Mouse (Mus musculus): ENCODE data around the gene Myl6. TPM values are rescaled to one million over a fixed set of nuclear protein-coding genes. Genes with fewer than 3 reads are reported as not detected.

Gene Myl6
- polyA plus RNA-seq, 1 experiment: 2,050 TPM

DNA sequence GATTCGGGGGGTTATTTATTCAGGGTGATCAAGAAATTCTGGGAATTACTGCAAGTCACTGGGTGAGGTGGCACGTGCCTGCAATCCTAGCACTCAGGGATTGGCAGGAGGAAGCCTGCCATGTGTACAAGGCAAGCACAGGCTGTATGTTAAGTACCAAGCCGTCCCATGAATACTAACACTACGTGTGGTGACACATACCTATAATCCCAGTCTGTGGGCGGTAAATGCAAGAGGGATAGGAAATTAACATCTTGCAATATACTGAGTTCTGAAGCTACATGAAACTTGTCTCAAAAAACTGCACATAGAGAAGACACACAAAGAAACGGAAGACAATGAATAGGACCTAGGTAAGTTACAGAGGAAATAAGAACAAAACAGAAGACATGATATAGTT lies 42.9 kb downstream of the Myl6 start:
- 79% methylated on average over 6 of the region's 6 CpGs for WGBS
- Histone ChIP-seq H3K27ac (ENCODE audit: control insufficient read depth, insufficient read depth, low read depth, low read length, poor library complexity) (no peak overlapping the region), H3K4me1 (ENCODE audit: control insufficient read depth, insufficient read depth, low read length) (peaks cover 2% of the 10 kb centered on the region; the same call in 1 of the 2 replicates), H3K4me3 (replicated peaks; ENCODE audit: control insufficient read depth, low read depth, low read length) (no peak overlapping the region)
- no peak for TF ChIP-seq POLR2A (IDR thresholded peaks at IDR 0.05; ENCODE audit: borderline replicate concordance, control insufficient read depth, low read depth, low read length)
- TF ChIP-seq CTCF (IDR thresholded peaks at IDR 0.05; ENCODE audit: control insufficient read depth, insufficient read depth, low read length): no peak

DNA sequence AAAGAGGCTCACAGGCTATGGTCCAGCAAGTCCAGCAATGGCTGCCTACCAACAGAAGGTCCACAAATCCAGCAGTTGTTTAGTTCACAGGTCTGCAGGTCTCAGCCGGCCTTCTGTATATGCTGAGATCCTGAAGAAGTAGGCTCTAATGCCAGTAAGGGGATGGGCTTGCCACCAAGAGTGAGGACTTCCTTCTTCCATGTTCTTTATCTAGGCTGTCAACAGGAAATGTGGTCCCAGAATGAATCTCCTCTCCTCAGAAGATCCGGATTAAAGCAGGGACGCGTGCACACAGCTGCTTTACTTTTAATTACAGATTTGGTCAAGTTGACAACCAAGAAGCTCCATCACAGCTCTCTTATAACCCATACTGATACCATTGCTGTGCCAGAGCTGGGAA lies 48.5 kb downstream of the Myl6 start:
- Histone ChIP-seq H3K27ac (ENCODE audit: control insufficient read depth, insufficient read depth, low read depth, low read length, poor library complexity) (no peak overlapping the region), H3K4me1 (ENCODE audit: control insufficient read depth, insufficient read depth, low read length) (no peaks in the 10 kb centered on the region), H3K4me3 (replicated peaks; ENCODE audit: control insufficient read depth, low read depth, low read length) (no peak overlapping the region)
- 22% methylated on average over 4 of the region's 4 CpGs for WGBS
- TF ChIP-seq POLR2A (IDR thresholded peaks at IDR 0.05; ENCODE audit: borderline replicate concordance, control insufficient read depth, low read depth, low read length) (no peak), CTCF (IDR thresholded peaks at IDR 0.05; ENCODE audit: control insufficient read depth, insufficient read depth, low read length) (no peak)

DNA sequence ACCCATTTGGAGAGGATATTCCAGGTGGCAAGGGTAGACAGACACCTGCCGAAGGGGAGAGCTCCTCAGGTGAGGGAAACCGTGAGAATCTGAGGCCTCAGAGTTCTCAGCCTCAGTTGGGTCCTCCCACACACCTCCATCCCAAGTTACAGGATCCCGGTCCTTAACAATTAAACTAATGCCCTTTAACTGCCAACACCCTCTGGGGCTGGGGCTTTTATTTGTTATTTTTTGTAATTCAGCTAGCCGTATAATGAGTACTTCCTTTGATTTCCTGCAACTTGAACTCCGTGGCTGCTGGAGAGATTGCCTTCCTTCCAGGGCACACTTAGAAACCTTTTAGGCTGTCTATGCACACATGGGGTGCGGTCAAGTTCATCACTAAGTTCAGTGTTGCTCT lies 49.6 kb downstream of the Myl6 start:
- Histone ChIP-seq H3K27ac (ENCODE audit: control insufficient read depth, insufficient read depth, low read depth, low read length, poor library complexity) (no peak overlapping the region), H3K4me3 (replicated peaks; ENCODE audit: control insufficient read depth, low read depth, low read length) (no peak overlapping the region), H3K4me1 (ENCODE audit: control insufficient read depth, insufficient read depth, low read length) (no peaks in the 10 kb centered on the region; the same call in 1 of the 2 replicates)
- no peak for TF ChIP-seq POLR2A (IDR thresholded peaks at IDR 0.05; ENCODE audit: borderline replicate concordance, control insufficient read depth, low read depth, low read length)
- TF ChIP-seq CTCF (IDR thresholded peaks at IDR 0.05; ENCODE audit: control insufficient read depth, insufficient read depth, low read length): no peak
- 55% methylated on average over 6 of the region's 6 CpGs for WGBS

DNA sequence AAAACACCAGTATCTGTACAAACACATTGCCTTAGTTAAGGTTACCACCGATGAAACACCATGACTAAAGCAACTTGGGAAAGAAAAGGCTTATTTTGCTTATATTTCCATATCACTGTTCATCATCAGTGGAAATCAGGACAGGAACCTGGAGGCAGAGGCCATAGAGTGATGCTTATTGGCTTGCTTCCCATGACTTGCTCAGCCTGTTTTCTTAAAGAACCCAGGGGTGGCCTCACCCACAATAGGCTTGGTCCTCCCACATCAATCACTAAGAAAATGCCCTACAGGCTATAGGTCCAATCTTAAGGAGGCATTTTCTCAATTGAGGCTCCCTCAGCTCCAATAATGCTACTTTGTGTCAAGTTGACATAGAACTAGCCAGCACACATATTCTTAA lies 51.2 kb downstream of the Myl6 start:
- TF ChIP-seq CTCF (IDR thresholded peaks at IDR 0.05; ENCODE audit: control insufficient read depth, insufficient read depth, low read length) (no peak), POLR2A (IDR thresholded peaks at IDR 0.05; ENCODE audit: borderline replicate concordance, control insufficient read depth, low read depth, low read length) (no peak)
- no peak overlapping the region for H3K27ac ChIP-seq (ENCODE audit: control insufficient read depth, insufficient read depth, low read depth, low read length, poor library complexity)
- H3K4me1 ChIP-seq (ENCODE audit: control insufficient read depth, insufficient read depth, low read length): peaks cover 4% of the 10 kb centered on the region
- H3K4me3 ChIP-seq (replicated peaks; ENCODE audit: control insufficient read depth, low read depth, low read length): no peak overlapping the region
- WGBS: 76% methylated on average over 1 of the region's 1 CpGs

DNA sequence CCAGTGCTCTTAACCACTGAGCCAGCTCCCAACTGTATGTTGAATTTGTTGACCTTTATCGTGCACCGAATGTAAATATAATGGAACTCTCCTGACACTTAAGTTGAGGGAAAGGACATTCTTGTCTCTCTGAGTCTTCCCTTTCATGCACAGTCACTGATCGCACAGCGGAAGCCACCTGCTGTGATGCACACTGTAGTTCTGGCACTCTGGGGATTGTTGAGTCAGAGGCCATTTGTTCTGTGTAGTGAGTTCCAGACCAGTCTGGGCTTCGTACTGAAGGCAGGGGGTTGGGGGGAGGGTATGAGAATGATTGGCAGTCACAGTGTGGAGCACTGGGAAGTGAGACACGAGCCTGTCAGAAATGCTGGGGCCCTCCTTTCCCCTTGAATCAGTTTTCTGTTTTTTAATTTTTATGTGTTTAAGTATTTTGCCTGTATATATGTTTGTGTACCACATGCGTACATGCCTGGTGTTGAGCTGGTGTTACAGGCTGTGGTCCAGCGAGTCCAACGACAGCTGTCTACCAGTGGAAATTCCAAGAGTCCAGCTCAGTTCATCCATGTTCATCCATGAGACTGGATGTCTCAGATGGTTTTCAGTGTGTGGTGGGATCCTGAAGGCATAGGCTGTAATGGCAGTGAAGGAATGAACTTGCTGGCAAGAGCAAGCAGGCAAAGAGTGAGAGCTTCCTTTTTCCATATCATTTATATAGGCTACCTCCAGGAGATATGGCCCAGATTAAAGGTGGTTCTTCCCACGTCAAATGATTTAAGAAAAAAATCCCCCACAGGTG lies 52.4 kb downstream of the Myl6 start:
- WGBS: 88% methylated on average over 10 of the region's 10 CpGs
- Histone ChIP-seq H3K4me3 (replicated peaks; ENCODE audit: control insufficient read depth, low read depth, low read length) (no peak overlapping the region), H3K27ac (ENCODE audit: control insufficient read depth, insufficient read depth, low read depth, low read length, poor library complexity) (no peak overlapping the region), H3K4me1 (ENCODE audit: control insufficient read depth, insufficient read depth, low read length) (peaks cover 6% of the 10 kb centered on the region)
- TF ChIP-seq CTCF (IDR thresholded peaks at IDR 0.05; ENCODE audit: control insufficient read depth, insufficient read depth, low read length) (no peak), POLR2A (IDR thresholded peaks at IDR 0.05; ENCODE audit: borderline replicate concordance, control insufficient read depth, low read depth, low read length) (no peak)

Other genes starting within 250 kb of the Myl6 start
- gene Apon, start 240.0 kb downstream of the Myl6 start, polyA plus RNA-seq (2011; ENCODE audit: insufficient read depth, insufficient read length, low replicate concordance, missing spikeins): 3.2 and 4.4 TPM in 2 replicates
- 2.6 and 4.0 TPM in 2 replicates for gene Apof, start 225.5 kb downstream of the Myl6 start, polyA plus RNA-seq (2011; ENCODE audit: insufficient read depth, insufficient read length, low replicate concordance, missing spikeins)
- gene Stat2, start 223.6 kb downstream of the Myl6 start, polyA plus RNA-seq (2011; ENCODE audit: insufficient read depth, insufficient read length, low replicate concordance, missing spikeins): 32.7 and 54.1 TPM in 2 replicates
- gene Il23a, start 195.4 kb downstream of the Myl6 start, polyA plus RNA-seq (2011; ENCODE audit: insufficient read depth, insufficient read length, low replicate concordance, missing spikeins): 1.5 and 2.1 TPM in 2 replicates
- gene Pan2, start 190.8 kb downstream of the Myl6 start, polyA plus RNA-seq (2011; ENCODE audit: insufficient read depth, insufficient read length, low replicate concordance, missing spikeins): 20.1 and 32.1 TPM in 2 replicates
- gene Cnpy2, start 171.7 kb downstream of the Myl6 start, polyA plus RNA-seq (2011; ENCODE audit: insufficient read depth, insufficient read length, low replicate concordance, missing spikeins): 31.1 and 52.5 TPM in 2 replicates
- 61.9 and 64.4 TPM in 2 replicates for gene Cs, start 156.4 kb downstream of the Myl6 start, polyA plus RNA-seq (2011; ENCODE audit: insufficient read depth, insufficient read length, low replicate concordance, missing spikeins)
- gene Coq10a, start 125.1 kb downstream of the Myl6 start, polyA plus RNA-seq (2011; ENCODE audit: insufficient read depth, insufficient read length, low replicate concordance, missing spikeins): 10.7 and 22.9 TPM in 2 replicates
- gene Ankrd52, start 117.0 kb downstream of the Myl6 start, polyA plus RNA-seq (2011; ENCODE audit: insufficient read depth, insufficient read length, low replicate concordance, missing spikeins): 14.5 and 17.1 TPM in 2 replicates
- not detected in 2 replicates for gene Slc39a5, start 92.9 kb downstream of the Myl6 start, polyA plus RNA-seq (2011; ENCODE audit: insufficient read depth, insufficient read length, low replicate concordance, missing spikeins)
- 26.4 and 40.0 TPM in 2 replicates for gene Nabp2, start 82.7 kb downstream of the Myl6 start, polyA plus RNA-seq (2011; ENCODE audit: insufficient read depth, insufficient read length, low replicate concordance, missing spikeins)
- gene Rnf41, start 82.5 kb downstream of the Myl6 start, polyA plus RNA-seq (2011; ENCODE audit: insufficient read depth, insufficient read length, low replicate concordance, missing spikeins): 8.5 and 17.3 TPM in 2 replicates
- 45.0 and 74.4 TPM in 2 replicates for gene Smarcc2, start 34.9 kb downstream of the Myl6 start, polyA plus RNA-seq (2011; ENCODE audit: insufficient read depth, insufficient read length, low replicate concordance, missing spikeins)
- gene Myl6b, start 4.5 kb upstream of the Myl6 start, polyA plus RNA-seq (2011; ENCODE audit: insufficient read depth, insufficient read length, low replicate concordance, missing spikeins): 0.79 and 2.4 TPM in 2 replicates
- gene Esyt1, start 31.7 kb upstream of the Myl6 start, polyA plus RNA-seq (2011; ENCODE audit: insufficient read depth, insufficient read length, low replicate concordance, missing spikeins): 26.2 and 36.1 TPM in 2 replicates
- gene Zc3h10, start 53.6 kb upstream of the Myl6 start, polyA plus RNA-seq (2011; ENCODE audit: insufficient read depth, insufficient read length, low replicate concordance, missing spikeins): 7.0 and 9.8 TPM in 2 replicates
- 2,208 and 2,695 TPM in 2 replicates for gene Rpl41, start 55.2 kb upstream of the Myl6 start, polyA plus RNA-seq (2011; ENCODE audit: insufficient read depth, insufficient read length, low replicate concordance, missing spikeins)
- gene Pa2g4, start 71.8 kb upstream of the Myl6 start, polyA plus RNA-seq (2011; ENCODE audit: insufficient read depth, insufficient read length, low replicate concordance, missing spikeins): 80.3 and 116 TPM in 2 replicates
- gene Erbb3, start 95.5 kb upstream of the Myl6 start, polyA plus RNA-seq (2011; ENCODE audit: insufficient read depth, insufficient read length, low replicate concordance, missing spikeins): 0.59 and 0.75 TPM in 2 replicates
- 1,015 and 1,193 TPM in 2 replicates for gene Rps26, start 132.6 kb upstream of the Myl6 start, polyA plus RNA-seq (2011; ENCODE audit: insufficient read depth, insufficient read length, low replicate concordance, missing spikeins)
- gene Ikzf4, start 151.8 kb upstream of the Myl6 start, polyA plus RNA-seq (2011; ENCODE audit: insufficient read depth, insufficient read length, low replicate concordance, missing spikeins): not detected in 2 replicates
- gene Suox, start 179.9 kb upstream of the Myl6 start, polyA plus RNA-seq (2011; ENCODE audit: insufficient read depth, insufficient read length, low replicate concordance, missing spikeins): 10.8 and 11.6 TPM in 2 replicates
- gene Rab5b, start 202.1 kb upstream of the Myl6 start, polyA plus RNA-seq (2011; ENCODE audit: insufficient read depth, insufficient read length, low replicate concordance, missing spikeins): 26.4 and 35.4 TPM in 2 replicates
- 1.4 TPM in 1 of 2 replicates, not detected in the other for gene Pmel, start 210.1 kb upstream of the Myl6 start, polyA plus RNA-seq (2011; ENCODE audit: insufficient read depth, insufficient read length, low replicate concordance, missing spikeins)
- 60.6 and 62.9 TPM in 2 replicates for gene Cdk2, start 210.9 kb upstream of the Myl6 start, polyA plus RNA-seq (2011; ENCODE audit: insufficient read depth, insufficient read length, low replicate concordance, missing spikeins)

Measured in bone marrow, adult 2 months (tissue).